Mouse (Mus musculus) brown adipose tissue, adult 24 weeks (tissue): ENCODE measurements around the gene Tekt5. TPM values are rescaled to one million over a fixed set of nuclear protein-coding genes. Genes with fewer than 3 reads are reported as not detected.

Experiments used
- H3K27ac ChIP-seq: fragments of 200-500 bp; replicated peaks from 2 replicates; pipeline ENCODE4 v1.5.1; 2012; ENCODE audit warnings: low read depth, mild to moderate bottlenecking, low read length
- H3K4me1 ChIP-seq: fragments of 200-500 bp; 2 replicates; pipeline ENCODE4 v1.6.1; 2012; ENCODE audit warnings: low read length, mixed read lengths; ENCODE audit not compliant: control insufficient read depth, insufficient read depth, insufficient read length
- H3K4me3 ChIP-seq: fragments of 200-500 bp; 2 replicates; pipeline ENCODE4 v1.5.1; 2012; ENCODE audit warnings: low read depth, mild to moderate bottlenecking, low read length, moderate library complexity; ENCODE audit not compliant: insufficient read depth
- polyA plus RNA-seq: library from polyadenylated mRNA; stranded (reverse); fragments of >200 nt; gene quantifications from 2 replicates; pipeline ENCODE4 v1.2.4, GENCODE M21; 2012; ENCODE audit not compliant: missing spikeins, insufficient read depth, insufficient read length

Tekt5 gene
- not detected in 2 replicates for polyA plus RNA-seq

- peaks cover 2% of the 10 kb centered on the region; the same call in 1 of the 2 replicates for H3K4me1 ChIP-seq
- no peak within 1 kb of the TSS for H3K4me3 ChIP-seq
- H3K27ac ChIP-seq = no peak within 1 kb of the TSS
These were observed at the start of gene Tekt5 for GRCm38 (mm10) chr16:10394699-10395540. Gene Tekt5, minus strand, starts transcription at chr16:10395490.

- Histone ChIP-seq H3K4me1 (no peaks in the 10 kb centered on the region; the same call in 1 of the 2 replicates), H3K27ac (no peak overlapping the region), H3K4me3 (no peak overlapping the region)
These were observed 48.4 kb upstream of the Tekt5 start for GRCm38 (mm10) chr16:10443723-10444122.

- Histone ChIP-seq H3K4me1 (no peaks in the 10 kb centered on the region; the same call in 1 of the 2 replicates), H3K27ac (no peak overlapping the region; the same call in 1 of the 2 replicates), H3K4me3 (no peak overlapping the region)
These were observed 46.5 kb upstream of the Tekt5 start for GRCm38 (mm10) chr16:10441761-10442160.

- no peak overlapping the region for H3K4me3 ChIP-seq
- peak overlapping the region; percentile 58; the same call in 1 of the 2 replicates for H3K27ac ChIP-seq
These were observed 46.0 kb upstream of the Tekt5 start for GRCm38 (mm10) chr16:10441328-10441727.

GRCm38 (mm10) chr16:10438055-10438454, 42.8 kb upstream of the Tekt5 start:
- no peaks in the 10 kb centered on the region; the same call in 1 of the 2 replicates for H3K4me1 ChIP-seq
- H3K4me3 ChIP-seq = no peak overlapping the region
- H3K27ac ChIP-seq = peak overlapping the region; percentile 67; the same call in 1 of the 2 replicates

More at GRCm38 (mm10) chr16:10441328-10441727, 46.0 kb upstream of the Tekt5 start:
- no peaks in the 10 kb centered on the region; the same call in 1 of the 2 replicates for H3K4me1 ChIP-seq

- H3K4me3 ChIP-seq = no peak overlapping the region
- H3K4me1 ChIP-seq = no peaks in the 10 kb centered on the region; the same call in 1 of the 2 replicates
- H3K27ac ChIP-seq = peak overlapping the region; percentile 72
These were observed 40.9 kb upstream of the Tekt5 start for GRCm38 (mm10) chr16:10436166-10436565.

GRCm38 (mm10) chr16:10433344-10433743, 38.1 kb upstream of the Tekt5 start:
- Histone ChIP-seq H3K4me3 (no peak overlapping the region), H3K4me1 (no peaks in the 10 kb centered on the region), H3K27ac (peak overlapping the region; percentile 67)

- H3K4me1 ChIP-seq = no peaks in the 10 kb centered on the region
- no peak overlapping the region for H3K4me3 ChIP-seq
- H3K27ac ChIP-seq = no peak overlapping the region
These were observed 37.1 kb upstream of the Tekt5 start for GRCm38 (mm10) chr16:10432387-10432786.

GRCm38 (mm10) chr16:10431911-10432310, 36.6 kb upstream of the Tekt5 start:
- Histone ChIP-seq H3K27ac (no peak overlapping the region), H3K4me3 (no peak overlapping the region), H3K4me1 (no peaks in the 10 kb centered on the region)

GRCm38 (mm10) chr16:10420447-10421054, 25.3 kb upstream of the Tekt5 start:
- no peak overlapping the region for H3K27ac ChIP-seq
- no peak overlapping the region for H3K4me3 ChIP-seq
- H3K4me1 ChIP-seq = no peaks in the 10 kb centered on the region

GRCm38 (mm10) chr16:10417723-10418259, 22.5 kb upstream of the Tekt5 start:
- H3K4me1 ChIP-seq = no peaks in the 10 kb centered on the region
- peak overlapping the region; percentile 55 for H3K27ac ChIP-seq
- no peak overlapping the region for H3K4me3 ChIP-seq

GRCm38 (mm10) chr16:10416866-10417265, 21.6 kb upstream of the Tekt5 start:
- Histone ChIP-seq H3K4me1 (no peaks in the 10 kb centered on the region), H3K27ac (peak overlapping the region; percentile 55; the same call in 1 of the 2 replicates), H3K4me3 (no peak overlapping the region)

- H3K4me1 ChIP-seq = no peaks in the 10 kb centered on the region
- no peak overlapping the region for H3K27ac ChIP-seq
- no peak overlapping the region for H3K4me3 ChIP-seq
These were observed 20.7 kb upstream of the Tekt5 start for GRCm38 (mm10) chr16:10415976-10416375.

GRCm38 (mm10) chr16:10411764-10412746, 16.8 kb upstream of the Tekt5 start, which contains the start of gene Nubp1:
Gene Nubp1, plus strand, starts transcription at chr16:10411948.
- peak within 1 kb of the TSS; percentile 72 for H3K4me3 ChIP-seq
- peak within 1 kb of the TSS; percentile 68 for H3K27ac ChIP-seq
- H3K4me1 ChIP-seq = no peaks in the 10 kb centered on the region
